Mouse (Mus musculus) MEL (cell line): ENCODE results near the gene Sh2d3c. TPM values are rescaled to one million over a fixed set of nuclear protein-coding genes. Genes with fewer than 3 reads are reported as not detected.

Experiments
- DNase-seq: peaks from one replicate; pipeline ENCODE4 v3.0.0; 2011; ENCODE audit warnings: low read depth, low spot score
- H3K27ac ChIP-seq: 2 replicates; pipeline ENCODE4 v1.5.1; 2012; ENCODE audit warnings: low read depth, mild to moderate bottlenecking, control low read depth, low read length, moderate library complexity; ENCODE audit not compliant: control insufficient read depth
- H3K27me3 ChIP-seq, 2 experiments: fragments of 150-350 bp in 1 of 2; sonication (generic) in 1 of 2; 2 replicates each; pipeline ENCODE4 v1.6.1; 2012; ENCODE audit warnings: low read length in 2 of 2, mild to moderate bottlenecking in 2 of 2, improper control_type of control experiment in 1 of 2, moderate library complexity in 1 of 2; ENCODE audit not compliant: insufficient read depth in 2 of 2, control insufficient read depth in 1 of 2
- H3K36me3 ChIP-seq, 2 experiments: 2 replicates each; pipeline ENCODE4 v1.6.1; 2012 to 2014; ENCODE audit warnings: low read length in 2 of 2, improper control_type of control experiment in 1 of 2, inconsistent platforms in 1 of 2, mild to moderate bottlenecking in 1 of 2; ENCODE audit not compliant: insufficient read depth in 2 of 2, control insufficient read depth in 1 of 2
- H3K4me1 ChIP-seq, 2 experiments: fragments of 150-350 bp in 1 of 2; sonication (generic) in 1 of 2; 2 replicates each; pipeline ENCODE4 v1.6.1; 2012; ENCODE audit warnings: low read length in 2 of 2, improper control_type of control experiment in 1 of 2, mild to moderate bottlenecking in 1 of 2; ENCODE audit not compliant: insufficient read depth in 2 of 2, control insufficient read depth in 1 of 2
- H3K4me3 ChIP-seq, 2 experiments: fragments of 150-350 bp in 1 of 2; sonication (generic) in 1 of 2; 2 replicates each; pipeline ENCODE4 v1.5.1; 2012; ENCODE audit warnings: low read depth in 2 of 2, low read length in 2 of 2, mild to moderate bottlenecking in 2 of 2, moderate library complexity in 2 of 2, control low read depth in 1 of 2, improper control_type of control experiment in 1 of 2; ENCODE audit not compliant: control insufficient read depth in 1 of 2, insufficient read depth in 1 of 2
- H3K79me2 ChIP-seq: 2 replicates; pipeline ENCODE4 v1.6.1; 2012; ENCODE audit warnings: mild to moderate bottlenecking, low read length, moderate library complexity; ENCODE audit not compliant: control insufficient read depth, poor library complexity, insufficient read depth
- H3K9ac ChIP-seq: 2 replicates; pipeline ENCODE4 v1.6.1; 2012; ENCODE audit warnings: low read depth, mild to moderate bottlenecking, control low read depth, low read length, moderate library complexity; ENCODE audit not compliant: control insufficient read depth, poor library complexity, severe bottlenecking
- H3K9me3 ChIP-seq: fragments of 150-350 bp; sonication (generic); replicated peaks from 2 replicates; pipeline ENCODE4 v1.6.1; 2012; ENCODE audit warnings: mild to moderate bottlenecking, low read length, improper control_type of control experiment, moderate library complexity; ENCODE audit not compliant: insufficient read depth
- BHLHE40 ChIP-seq: IDR thresholded peaks from 2 replicates; pipeline ENCODE4 v1.6.1; 2012; ENCODE audit warnings: low read depth, mild to moderate bottlenecking, inconsistent platforms, low read length, improper control_type of control experiment, borderline replicate concordance
- CHD1 ChIP-seq: IDR thresholded peaks from 2 replicates; pipeline ENCODE4 v1.6.1; 2012; ENCODE audit warnings: low read depth, mild to moderate bottlenecking, inconsistent platforms, low read length, improper control_type of control experiment
- CHD2 ChIP-seq: IDR thresholded peaks from 2 replicates; pipeline ENCODE4 v1.6.1; 2011; ENCODE audit warnings: low read length, improper control_type of control experiment
- ELF1 ChIP-seq: IDR thresholded peaks from 2 replicates; pipeline ENCODE4 v1.6.1; 2014; ENCODE audit warnings: low read depth, mild to moderate bottlenecking, inconsistent platforms, low read length, improper control_type of control experiment, moderate library complexity
- EP300 ChIP-seq, 2 experiments: IDR thresholded peaks; 2 replicates each; pipeline ENCODE4 v1.6.1; 2011; ENCODE audit warnings: improper control_type of control experiment in 2 of 2, low read length in 2 of 2, low read depth in 1 of 2, mild to moderate bottlenecking in 1 of 2
- ETS1 ChIP-seq: IDR thresholded peaks from 2 replicates; pipeline ENCODE4 v1.6.1; 2012; ENCODE audit warnings: low read depth, mild to moderate bottlenecking, inconsistent platforms, low read length, improper control_type of control experiment, moderate library complexity
- GABPA ChIP-seq: IDR thresholded peaks from 2 replicates; pipeline ENCODE4 v1.6.1; 2012; ENCODE audit warnings: low read depth, mild to moderate bottlenecking, inconsistent platforms, low read length, improper control_type of control experiment, moderate library complexity
- GATA1 ChIP-seq: IDR thresholded peaks from 2 replicates; pipeline ENCODE4 v1.6.1; 2011; ENCODE audit warnings: low read depth, low read length, improper control_type of control experiment
- JUND ChIP-seq: IDR thresholded peaks from 2 replicates; pipeline ENCODE4 v1.6.1; 2011; ENCODE audit warnings: low read depth, mild to moderate bottlenecking, improper control_type of control experiment, low read length
- KAT2A ChIP-seq: conservative IDR thresholded peaks from 2 replicates; pipeline ENCODE4 v1.6.1; 2012; ENCODE audit warnings: low read depth, low read length, improper control_type of control experiment, inconsistent platforms
- MAX ChIP-seq: IDR thresholded peaks from 2 replicates; pipeline ENCODE4 v1.6.1; 2011; ENCODE audit warnings: low read length, improper control_type of control experiment
- MAZ ChIP-seq: IDR thresholded peaks from 2 replicates; pipeline ENCODE4 v1.6.1; 2012; ENCODE audit warnings: low read depth, mild to moderate bottlenecking, inconsistent platforms, low read length, improper control_type of control experiment
- MEF2A ChIP-seq: IDR thresholded peaks from 2 replicates; pipeline ENCODE4 v1.6.1; 2014; ENCODE audit warnings: low read depth, mild to moderate bottlenecking, inconsistent platforms, low read length, improper control_type of control experiment; ENCODE audit not compliant: poor library complexity, insufficient replicate concordance, severe bottlenecking; ENCODE audit errors: extremely low read depth
- MYB ChIP-seq: IDR thresholded peaks from 2 replicates; pipeline ENCODE4 v1.6.1; 2011; ENCODE audit warnings: mild to moderate bottlenecking, low read depth, low read length, improper control_type of control experiment
- NELFE ChIP-seq: IDR thresholded peaks from 2 replicates; pipeline ENCODE4 v1.6.1; 2011; ENCODE audit warnings: low read depth, low read length, improper control_type of control experiment
- NRF1 ChIP-seq: IDR thresholded peaks from 2 replicates; pipeline ENCODE4 v1.6.1; 2014; ENCODE audit warnings: low read depth, mild to moderate bottlenecking, inconsistent platforms, low read length, improper control_type of control experiment, moderate library complexity; ENCODE audit not compliant: poor library complexity, insufficient read depth, severe bottlenecking
- POLR2A ChIP-seq, 2 experiments: IDR thresholded peaks; 2 replicates each; pipeline ENCODE4 v1.6.1; 2011 to 2012; ENCODE audit warnings: low read length in 2 of 2, mild to moderate bottlenecking in 2 of 2, control low read depth in 1 of 2, improper control_type of control experiment in 1 of 2, low read depth in 1 of 2, moderate library complexity in 1 of 2; ENCODE audit not compliant: control insufficient read depth in 1 of 2, insufficient read depth in 1 of 2, poor library complexity in 1 of 2
- POLR2AphosphoS2 ChIP-seq: IDR thresholded peaks from 2 replicates; pipeline ENCODE4 v1.6.1; 2011; ENCODE audit warnings: low read length, improper control_type of control experiment
- SMC3 ChIP-seq: IDR thresholded peaks from 2 replicates; pipeline ENCODE4 v1.6.1; 2011; ENCODE audit warnings: low read depth, low read length, improper control_type of control experiment
- TAL1 ChIP-seq: IDR thresholded peaks from 2 replicates; pipeline ENCODE4 v1.6.1; 2012; ENCODE audit warnings: mild to moderate bottlenecking, inconsistent platforms, low read length, moderate library complexity, mixed read lengths
- UBTF ChIP-seq: IDR thresholded peaks from 2 replicates; pipeline ENCODE4 v1.6.1; 2012; ENCODE audit warnings: low read depth, mild to moderate bottlenecking, inconsistent platforms, low read length, improper control_type of control experiment, moderate library complexity, borderline replicate concordance; ENCODE audit not compliant: insufficient read depth
- ZC3H11A ChIP-seq: IDR thresholded peaks from 2 replicates; pipeline ENCODE4 v1.6.1; 2012; ENCODE audit warnings: low read depth, mild to moderate bottlenecking, inconsistent platforms, low read length, improper control_type of control experiment
- ZMIZ1 ChIP-seq: IDR thresholded peaks from 2 replicates; pipeline ENCODE4 v1.6.1; 2012; ENCODE audit warnings: low read depth, mild to moderate bottlenecking, inconsistent platforms, low read length, improper control_type of control experiment, moderate library complexity
- ZNF384 ChIP-seq: IDR thresholded peaks from 2 replicates; pipeline ENCODE4 v1.6.1; 2012; ENCODE audit warnings: low read depth, mild to moderate bottlenecking, inconsistent platforms, low read length, improper control_type of control experiment
- polyA plus RNA-seq, 2 experiments: library from polyadenylated mRNA; stranded (reverse) in 1 of 2; unstranded in 1 of 2; fragments of >175 nt in 1 of 2; fragments of >200 nt in 1 of 2; gene quantifications; 2 replicates each; pipeline versions ENCODE4 v1.2.1 to v1.2.4; 2012; ENCODE audit warnings: low replicate concordance in 2 of 2, low read depth in 1 of 2; ENCODE audit not compliant: insufficient read length in 2 of 2, insufficient read depth in 1 of 2, missing spikeins in 1 of 2
- total RNA-seq: library from RNA; depleted of rRNA; stranded (reverse); fragments of 300-350 nt; gene quantifications from 2 replicates; pipeline ENCODE4 v1.2.3, GENCODE M21; 2012

The Sh2d3c gene
- total and polyA plus RNA-seq, 3 experiments: 0.19 to 0.43 TPM; not detected in 1

DNA sequence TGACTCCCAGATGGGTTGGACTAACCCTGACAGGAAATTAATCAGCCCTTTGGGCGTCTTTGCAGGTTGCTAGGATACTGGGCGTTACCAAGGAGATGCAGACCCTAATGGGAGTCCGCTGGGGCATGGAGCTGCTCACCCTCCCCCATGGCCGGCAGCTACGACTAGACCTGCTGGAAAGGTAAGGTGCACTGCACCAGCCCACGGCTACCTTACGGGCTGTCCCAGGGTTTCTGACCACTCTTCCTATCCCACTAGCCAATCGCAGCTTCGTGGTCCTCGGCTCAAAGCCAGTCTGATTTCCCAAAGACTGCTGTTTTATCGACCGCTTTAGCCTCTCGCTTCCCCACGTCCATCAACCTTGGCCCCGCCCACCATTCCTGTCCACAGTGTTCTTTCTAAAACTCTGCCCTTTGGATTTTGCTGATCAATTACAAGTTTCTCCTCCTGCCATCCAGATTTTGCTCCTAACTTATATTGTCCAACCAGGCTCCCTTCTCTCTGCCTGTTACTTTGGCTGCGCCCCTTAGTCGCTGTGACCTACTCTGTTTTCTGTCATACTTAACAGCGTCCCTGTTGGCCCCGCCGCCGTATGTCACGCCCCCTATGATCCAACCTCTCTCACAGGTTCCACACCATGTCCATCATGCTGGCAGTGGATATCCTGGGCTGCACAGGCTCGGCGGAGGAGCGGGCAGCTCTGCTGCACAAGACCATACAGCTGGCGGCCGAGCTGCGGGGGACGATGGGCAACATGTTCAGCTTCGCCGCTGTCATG lies 30.2 kb downstream of the Sh2d3c start:
- Histone ChIP-seq H3K36me3 (no peaks in the 10 kb centered on the region), H3K4me3 (no peak overlapping the region)
- TF ChIP-seq ZNF384 (no peak), BHLHE40 (no peak), ZMIZ1 (no peak), CHD2 (no peak), GATA1 (no peak), GABPA (no peak), TAL1 (no peak), MEF2A (no peak), MAX (no peak), UBTF (no peak)

GRCm38 (mm10) chr2:32751665-32752033 lies 30.8 kb downstream of the Sh2d3c start:
- DNase-seq: no peak
- Histone ChIP-seq H3K4me1 (no peaks in the 10 kb centered on the region), H3K9me3 (no peaks in the 10 kb centered on the region), H3K4me3 (no peak overlapping the region), H3K36me3 (peaks cover 0 to under 1% of the 10 kb centered on the region in 2 experiments; a peak in 1 of 4 replicates), H3K79me2 (no peaks in the 10 kb centered on the region), H3K27me3 (no peaks in the 10 kb centered on the region), H3K27ac (no peak overlapping the region), H3K9ac (no peak overlapping the region)
- TF ChIP-seq POLR2AphosphoS2 (no peak), NELFE (no peak), EP300 (IDR thresholded peaks at IDR 0.05; ENCODE audit: low read depth in 1 of 2, low read length in 2 of 2) (no peak), ELF1 (no peak), BHLHE40 (no peak), UBTF (no peak), NRF1 (no peak), MYB (no peak), POLR2A (IDR thresholded peaks at IDR 0.05; ENCODE audit: control insufficient read depth in 1 of 2, insufficient read depth in 1 of 2, low read depth in 1 of 2, low read length in 2 of 2, poor library complexity in 1 of 2) (no peak), JUND (no peak), KAT2A (no peak), TAL1 (no peak), CHD1 (no peak), MAZ (no peak), ZNF384 (no peak), SMC3 (no peak), GABPA (no peak), ZC3H11A (no peak), ETS1 (no peak), CHD2 (no peak)

More for the DNA sequence above, 30.2 kb downstream of the Sh2d3c start:
- Histone ChIP-seq H3K79me2 (no peaks in the 10 kb centered on the region), H3K9me3 (no peaks in the 10 kb centered on the region), H3K27me3 (no peaks in the 10 kb centered on the region), H3K27ac (no peak overlapping the region), H3K9ac (no peak overlapping the region), H3K4me1 (no peaks in the 10 kb centered on the region)
- DNase-seq: no peak
